Mouse (Mus musculus): ENCODE measurements around the gene Ndrg2. TPM values are rescaled to one million over a fixed set of nuclear protein-coding genes. Genes with fewer than 3 reads are reported as not detected.

The Ndrg2 gene
- total RNA-seq, 2 experiments from 2014 or later = 712 to 721 TPM

- DNase-seq = peak; percentile 56 to 64
- intact Hi-C loops (cut with DNase I) = no loop called here
These were observed 1.1 kb upstream of the Ndrg2 start for GRCm38 (mm10) chr14:51915030-51915429.

GRCm38 (mm10) chr14:51913062-51913959 is 647 bp downstream of the Ndrg2 start:
- DNase-seq = peak; percentile 91 to 92
- intact Hi-C loops (cut with DNase I) = loop anchor here (2.0 kb wide), 1 partner anchor 15 kb away; no protein-coding TSS in a partner anchor

- peak; percentile 47 to 53 for DNase-seq
- intact Hi-C loops (cut with DNase I) = loop anchor here (2.0 kb wide), 1 partner anchor 16 kb away; no protein-coding TSS in a partner anchor
These were observed 1.4 kb downstream of the Ndrg2 start for GRCm38 (mm10) chr14:51912391-51913061.

GRCm38 (mm10) chr14:51911301-51911700 is 2.7 kb downstream of the Ndrg2 start:
- intact Hi-C loops (cut with DNase I) = no loop called here
- DNase-seq = no peak

DNA sequence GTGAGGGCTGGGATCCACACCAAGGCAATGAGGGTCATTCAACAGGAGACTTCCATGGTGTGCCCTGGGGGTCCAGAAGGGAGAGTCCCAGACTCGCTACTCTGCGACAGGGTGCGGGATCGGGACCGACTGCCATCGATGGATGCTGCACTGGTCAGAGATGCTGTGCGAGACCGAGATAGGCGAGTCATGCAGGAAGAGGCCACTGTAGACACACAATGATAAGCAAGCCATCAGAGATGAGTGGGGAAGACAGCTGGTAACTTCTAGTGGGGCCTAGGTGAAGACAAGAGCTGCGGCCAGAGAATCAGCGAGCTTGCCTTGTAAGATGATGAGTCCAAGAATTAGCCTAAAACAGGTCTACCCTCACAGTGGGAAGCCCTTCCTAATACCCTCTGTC is 7.9 kb downstream of the Ndrg2 start:
- DNase-seq = no peak
- intact Hi-C loops (cut with DNase I) = loop anchor here (5.0 kb wide), 1 partner anchor 76 kb away; the partner anchor contains the start of gene Arhgef40

GRCm38 (mm10) chr14:51904706-51905105 is 9.3 kb downstream of the Ndrg2 start:
- no peak for DNase-seq
- intact Hi-C loops (cut with DNase I) = loop anchor here (5.0 kb wide), 1 partner anchor 78 kb away; the partner anchor contains the start of gene Arhgef40

GRCm38 (mm10) chr14:51903782-51904181 is 10.2 kb downstream of the Ndrg2 start:
- intact Hi-C loops (cut with DNase I) = loop anchor here (1.0 kb wide), 2 partner anchors 26 to 105 kb away; no protein-coding TSS in a partner anchor
- DNase-seq = no peak

- intact Hi-C loops (cut with DNase I) = loop anchor here (1.0 kb wide), 3 partner anchors 26 to 120 kb away; no protein-coding TSS in a partner anchor
- peak; percentile 84 to 90 for DNase-seq
These were observed 10.9 kb downstream of the Ndrg2 start for GRCm38 (mm10) chr14:51902806-51903710.

- no peak for DNase-seq
- intact Hi-C loops (cut with DNase I) = no loop called here
These were observed 14.6 kb downstream of the Ndrg2 start for GRCm38 (mm10) chr14:51899351-51899750.

GRCm38 (mm10) chr14:51896539-51897170 is 17.3 kb downstream of the Ndrg2 start:
- intact Hi-C loops (cut with DNase I) = no loop called here
- DNase-seq = no peak

DNA sequence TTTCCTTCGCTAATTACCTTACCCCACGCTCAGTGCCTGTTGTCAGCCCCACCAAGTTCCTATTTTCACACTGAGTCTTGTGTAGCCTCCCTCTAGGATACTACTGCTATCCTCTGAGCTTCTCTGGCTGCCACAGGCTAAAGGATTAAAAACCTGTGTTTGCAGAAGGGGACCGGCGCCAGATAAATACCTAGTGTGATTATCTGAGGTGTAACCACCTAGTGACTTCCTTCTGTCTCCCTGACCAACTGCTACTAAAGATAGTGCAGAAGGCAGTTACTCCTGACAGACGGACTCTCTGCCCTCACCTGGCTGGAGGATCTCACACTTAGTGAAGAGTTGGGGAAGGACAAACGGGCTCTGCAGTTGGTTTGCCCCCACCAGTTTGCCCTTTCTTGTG is 17.9 kb downstream of the Ndrg2 start:
- intact Hi-C loops (cut with DNase I) = no loop called here
- DNase-seq = no peak

DNA sequence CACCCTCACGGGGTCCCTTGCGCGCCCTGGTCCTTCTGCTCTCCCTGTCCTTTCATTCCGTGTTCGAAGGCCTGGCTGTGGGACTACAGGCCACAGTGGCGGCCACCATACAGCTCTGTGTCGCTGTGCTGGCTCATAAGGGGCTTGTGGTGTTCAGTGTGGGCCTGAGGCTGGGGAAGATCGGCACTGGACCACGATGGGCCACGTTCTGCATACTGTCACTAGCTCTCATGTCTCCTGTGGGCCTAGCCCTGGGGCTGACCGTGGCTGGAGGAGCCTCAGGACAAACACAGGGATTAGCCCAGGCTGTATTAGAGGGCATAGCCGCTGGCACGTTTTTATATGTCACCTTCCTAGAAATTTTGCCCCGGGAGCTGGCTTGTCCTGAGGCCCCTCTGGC is 18.9 kb downstream of the Ndrg2 start:
- intact Hi-C loops (cut with DNase I) = no loop called here

GRCm38 (mm10) chr14:51893809-51894208 is 20.1 kb downstream of the Ndrg2 start:
- intact Hi-C loops (cut with DNase I) = no loop called here

More for the DNA sequence above, 18.9 kb downstream of the Ndrg2 start:
- DNase-seq = no peak

DNA sequence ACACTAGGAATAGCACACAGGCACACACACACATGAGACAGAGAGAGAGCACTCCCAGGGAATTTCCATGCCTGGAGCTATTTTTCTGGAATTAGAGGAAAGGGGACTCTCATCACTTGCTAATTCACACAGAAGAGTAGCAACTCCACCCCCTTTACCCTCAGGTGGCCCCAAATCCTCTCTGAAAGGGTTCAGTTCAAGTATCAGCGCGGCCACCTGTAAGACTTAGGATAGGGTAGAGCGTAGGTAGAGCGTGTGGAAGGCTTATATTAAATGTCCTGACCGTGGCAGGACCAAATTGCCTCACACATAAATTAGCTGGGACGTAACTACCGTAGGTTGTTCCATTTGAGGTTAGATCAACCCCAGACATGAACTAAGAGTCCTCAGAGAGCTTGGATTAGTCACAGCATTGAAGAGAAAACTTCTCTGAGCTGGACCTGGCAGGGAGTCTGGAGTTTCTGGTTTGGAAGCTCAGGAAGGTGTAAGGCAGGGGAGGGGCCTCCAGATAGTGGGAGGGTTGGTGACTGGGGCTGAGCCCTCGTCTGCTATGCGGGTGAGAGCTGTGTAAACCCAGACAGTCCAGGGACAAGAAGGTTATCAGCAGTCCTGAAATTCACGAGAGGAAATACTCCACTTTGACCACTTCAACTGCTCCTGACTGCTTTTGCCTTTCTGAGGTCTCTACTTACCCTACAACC is 20.7 kb downstream of the Ndrg2 start:
- no peak for DNase-seq
- intact Hi-C loops (cut with DNase I) = no loop called here

More at GRCm38 (mm10) chr14:51893809-51894208, 20.1 kb downstream of the Ndrg2 start:
- DNase-seq = no peak

- intact Hi-C loops (cut with DNase I) = no loop called here
- DNase-seq = no peak
These were observed 21.6 kb downstream of the Ndrg2 start, which contains the start of gene Slc39a2 for GRCm38 (mm10) chr14:51892191-51892939. Gene Slc39a2, plus strand, starts transcription at chr14:51892889.

DNA sequence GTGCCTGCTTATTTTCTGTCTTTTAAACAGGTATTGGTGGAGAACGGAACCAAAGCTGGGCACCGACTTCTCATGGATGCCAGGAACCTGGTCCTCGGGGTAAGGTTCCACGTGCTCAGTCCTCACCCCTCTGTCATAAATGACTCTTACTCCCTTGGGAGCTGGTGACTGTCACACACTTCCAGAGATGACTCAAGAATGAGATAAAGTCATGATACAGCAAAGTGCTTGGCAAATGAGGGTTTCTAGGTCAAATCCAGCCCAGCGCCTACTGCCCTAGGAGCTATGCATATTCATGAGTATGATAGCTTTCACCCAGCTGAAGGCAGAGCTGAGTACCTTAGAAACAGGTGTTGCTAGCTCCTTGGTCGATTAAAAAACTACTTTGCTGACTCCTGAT is 24.1 kb downstream of the Ndrg2 start:
- DNase-seq = no peak
- intact Hi-C loops (cut with DNase I) = loop anchor here (10.0 kb wide), 3 partner anchors 45 to 415 kb away; partner anchors contain the start of genes Mettl3 and Supt16

DNA sequence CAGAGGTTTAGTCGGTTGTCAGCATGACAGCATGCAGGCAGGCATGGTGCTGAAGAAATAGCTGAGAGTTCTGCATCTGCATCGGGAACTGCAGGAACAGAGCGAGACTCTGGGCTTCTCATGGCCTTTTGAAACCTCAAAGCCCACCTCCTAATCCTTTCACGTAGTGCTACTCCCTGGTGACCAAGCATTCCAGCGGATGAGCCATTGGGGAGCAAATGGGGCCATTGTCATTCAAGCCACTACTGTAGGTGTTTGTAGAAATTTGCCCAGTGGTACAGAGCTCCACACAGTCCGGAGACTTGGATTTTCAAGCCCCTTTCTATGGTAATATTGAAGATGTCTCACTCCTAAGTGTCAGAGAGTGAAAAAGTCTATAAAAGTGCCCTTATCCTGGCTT is 27.9 kb downstream of the Ndrg2 start:
- intact Hi-C loops (cut with DNase I) = loop anchor here (10.0 kb wide), 3 partner anchors 49 to 419 kb away; partner anchors contain the start of genes Mettl3 and Supt16
- DNase-seq = no peak

Data from heart, postnatal 10 days (tissue).